Mouse (Mus musculus): ENCODE measurements around the gene Kcnk18.

DNA sequence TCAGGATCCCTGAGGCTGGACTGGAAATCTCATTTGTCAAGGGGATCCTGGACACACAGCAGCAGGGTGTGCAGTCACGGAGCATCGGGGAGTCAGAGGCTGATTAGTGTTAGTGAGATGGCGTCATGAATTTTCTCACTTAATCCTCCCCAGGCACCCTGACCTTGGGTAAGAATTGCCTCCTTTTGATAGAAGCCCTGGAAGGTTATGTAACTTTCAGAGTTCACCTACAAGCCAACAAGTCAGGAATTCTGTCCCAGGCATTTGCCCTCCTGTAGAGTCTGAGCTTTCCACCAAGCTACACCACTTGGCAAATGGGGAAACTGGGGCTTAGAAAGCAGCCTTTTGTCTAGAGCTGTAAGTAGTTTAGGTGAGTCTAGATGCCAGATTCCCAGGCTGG lies 2.1 kb downstream of the Kcnk18 start:
- TF ChIP-seq CTCF (IDR thresholded peaks at IDR 0.05; ENCODE audit: low read depth) (no peak), EP300 (IDR thresholded peaks at IDR 0.05; ENCODE audit: low read depth) (no peak)
